ENCODE assay signal across 9 mouse cellular contexts in the genomic region with DNA sequence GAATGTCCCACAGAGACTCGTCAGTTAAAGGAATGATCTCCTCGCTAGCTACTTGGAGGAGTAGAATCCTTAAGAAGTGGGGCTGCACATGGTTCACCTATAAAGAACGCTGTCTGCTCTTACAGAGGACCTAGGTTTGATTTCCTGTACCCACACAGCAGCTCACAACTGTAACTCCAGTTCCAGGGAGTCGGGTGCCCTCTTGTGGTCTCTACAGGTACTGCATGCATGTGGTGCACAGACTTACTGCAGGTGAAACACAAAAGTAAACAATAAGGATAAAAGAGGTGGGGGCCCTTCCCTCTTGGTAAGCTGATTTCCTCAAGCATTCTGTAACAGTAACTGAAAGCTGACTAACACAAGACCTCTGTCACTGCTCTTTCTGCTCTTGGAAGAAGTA.
DNase-seq lines count a peak whose midpoint lies in the region; ATAC-seq and TF ChIP-seq lines count a peak whose summit lies in the region.
"Had no signal": no experiment of that assay in that cellular context is flagged by ENCODE, and none has a peak within 500 bp of the region (broad histone marks: within the 10 kb centered on the region; RNA-seq: fewer than 3 reads in every experiment).

No protein-coding gene starts in this region.

- no peak overlapping the region for H3K9ac ChIP-seq in forebrain, postnatal 0 days
- no peak overlapping the region for H3K9ac ChIP-seq in forebrain, embryonic 15.5 days (replicated peaks)
- no peak overlapping the region for H3K9ac ChIP-seq in midbrain, embryonic 14.5 days (replicated peaks; ENCODE audit: low read length)
- H3K9ac ChIP-seq in midbrain, embryonic 13.5 days (replicated peaks): no peak overlapping the region
- H3K9ac ChIP-seq: hindbrain, embryonic 15.5 days had no signal

- no peak overlapping the region for H3K4me3 ChIP-seq in forebrain, postnatal 0 days (ENCODE audit: low read depth, low read length)
- H3K4me3 ChIP-seq in forebrain, embryonic 15.5 days: no peak overlapping the region
- H3K4me3 ChIP-seq in midbrain, embryonic 14.5 days (replicated peaks; ENCODE audit: low read depth, low read length): no peak overlapping the region
- no peak overlapping the region for H3K4me3 ChIP-seq in midbrain, embryonic 13.5 days (replicated peaks)
- H3K4me3 ChIP-seq in spleen, adult 2 months (ENCODE audit: extremely low read depth, insufficient read depth, insufficient read length): no peak overlapping the region
- H3K4me3 ChIP-seq: hindbrain, embryonic 15.5 days had no signal

- H3K27me3 ChIP-seq in forebrain, postnatal 0 days (ENCODE audit: insufficient read depth, low read length): no peaks in the 10 kb centered on the region
- H3K27me3 ChIP-seq in forebrain, embryonic 15.5 days: no peaks in the 10 kb centered on the region
- H3K27me3 ChIP-seq in midbrain, embryonic 14.5 days (ENCODE audit: control insufficient read depth, insufficient read depth, low read length): no peaks in the 10 kb centered on the region
- H3K27me3 ChIP-seq in midbrain, embryonic 13.5 days: peaks cover 9% of the 10 kb centered on the region
- no peaks in the 10 kb centered on the region for H3K27me3 ChIP-seq in spleen, adult 2 months (ENCODE audit: control insufficient read depth, insufficient read depth, low read length)
- H3K27me3 ChIP-seq: hindbrain, embryonic 15.5 days had no signal

- peak; percentile 78 for TF ChIP-seq CTCF in forebrain, postnatal 0 days (IDR thresholded peaks at IDR 0.05; ENCODE audit: low read depth)
- TF ChIP-seq CTCF in spleen, adult 2 months (IDR thresholded peaks at IDR 0.05; ENCODE audit: extremely low read depth, insufficient read depth, insufficient read length, insufficient replicate concordance): peak; percentile 6; the same call in 1 of the 2 replicates

- TF ChIP-seq POLR2A in spleen, adult 2 months (IDR thresholded peaks at IDR 0.05; ENCODE audit: low read depth, low read length): no peak

- H3K4me2 ChIP-seq in forebrain, postnatal 0 days (ENCODE audit: low read depth): no peak overlapping the region
- no peak overlapping the region for H3K4me2 ChIP-seq in forebrain, embryonic 15.5 days (replicated peaks)
- H3K4me2 ChIP-seq in midbrain, embryonic 14.5 days (ENCODE audit: low read length): no peak overlapping the region
- no peak overlapping the region for H3K4me2 ChIP-seq in midbrain, embryonic 13.5 days (replicated peaks)
- H3K4me2 ChIP-seq: hindbrain, embryonic 15.5 days had no signal

- H3K4me1 ChIP-seq in forebrain, postnatal 0 days (ENCODE audit: insufficient read depth): no peaks in the 10 kb centered on the region
- peaks cover 13% of the 10 kb centered on the region for H3K4me1 ChIP-seq in forebrain, embryonic 15.5 days
- H3K4me1 ChIP-seq in midbrain, embryonic 14.5 days (ENCODE audit: control insufficient read depth, insufficient read depth, low read length): no peaks in the 10 kb centered on the region
- peaks cover 10% of the 10 kb centered on the region; the same call in 1 of the 2 replicates for H3K4me1 ChIP-seq in midbrain, embryonic 13.5 days (replicated peaks)
- H3K4me1 ChIP-seq in spleen, adult 2 months (ENCODE audit: control insufficient read depth, insufficient read depth, insufficient read length): no peaks in the 10 kb centered on the region

- H3K27ac ChIP-seq in forebrain, postnatal 0 days (ENCODE audit: low read depth, low read length): no peak overlapping the region
- no peak overlapping the region for H3K27ac ChIP-seq in forebrain, embryonic 15.5 days (replicated peaks)
- H3K27ac ChIP-seq in midbrain, embryonic 14.5 days (replicated peaks; ENCODE audit: low read depth, low read length): no peak overlapping the region
- no peak overlapping the region for H3K27ac ChIP-seq in midbrain, embryonic 13.5 days
- H3K27ac ChIP-seq in spleen, adult 2 months (ENCODE audit: insufficient read depth, low read length): no peak overlapping the region
- H3K27ac ChIP-seq: hindbrain, embryonic 15.5 days had no signal

- no peak for DNase-seq in forebrain, postnatal 0 days
- peak; percentile 47 for DNase-seq in midbrain, embryonic 14.5 days
- peak; percentile 60 for DNase-seq in embryo, embryonic 9.5 days (ENCODE audit: extremely low spot score)
- DNase-seq in spleen, adult 2 months (ENCODE audit: low read depth in 1 of 2, low spot score in 2 of 2): peak in 1 of 2 experiments; percentile 7
- DNase-seq in cerebellum, postnatal 36 days: no peak

- no peak for ATAC-seq in forebrain, postnatal 0 days
- ATAC-seq in forebrain, embryonic 15.5 days (replicated peaks): no peak
- ATAC-seq in midbrain, embryonic 14.5 days (ENCODE audit: low FRiP score, low TSS enrichment): no peak
- ATAC-seq in midbrain, embryonic 13.5 days: no peak
- no peak for ATAC-seq in frontal cortex, adult (ENCODE audit: low TSS enrichment)

- H3K9me3 ChIP-seq in forebrain, postnatal 0 days (ENCODE audit: low read length): no peaks in the 10 kb centered on the region
- no peaks in the 10 kb centered on the region for H3K9me3 ChIP-seq in forebrain, embryonic 15.5 days
- H3K9me3 ChIP-seq in midbrain, embryonic 14.5 days (ENCODE audit: control insufficient read depth, low read length): no peaks in the 10 kb centered on the region
- no peaks in the 10 kb centered on the region for H3K9me3 ChIP-seq in midbrain, embryonic 13.5 days
- H3K9me3 ChIP-seq: hindbrain, embryonic 15.5 days had no signal

- 77% methylated on average over 4 of the region's 4 CpGs for WGBS in forebrain, postnatal 0 days
- 79% methylated on average over 4 of the region's 4 CpGs for WGBS in forebrain, embryonic 15.5 days
- 77% methylated on average over 4 of the region's 4 CpGs for WGBS in midbrain, embryonic 14.5 days
- WGBS in midbrain, embryonic 13.5 days: 70% methylated on average over 4 of the region's 4 CpGs
- WGBS in spleen, adult 2 months: 87% methylated on average over 4 of the region's 4 CpGs

- no peaks in the 10 kb centered on the region for H3K36me3 ChIP-seq in forebrain, postnatal 0 days (ENCODE audit: insufficient read depth)
- no peaks in the 10 kb centered on the region for H3K36me3 ChIP-seq in forebrain, embryonic 15.5 days
- no peaks in the 10 kb centered on the region for H3K36me3 ChIP-seq in midbrain, embryonic 14.5 days (ENCODE audit: control insufficient read depth, insufficient read depth, low read length)
- no peaks in the 10 kb centered on the region for H3K36me3 ChIP-seq in midbrain, embryonic 13.5 days
- peaks cover 8% of the 10 kb centered on the region for H3K36me3 ChIP-seq in spleen, adult 2 months (ENCODE audit: control insufficient read depth, insufficient read depth, low read length)
- H3K36me3 ChIP-seq: hindbrain, embryonic 15.5 days had no signal

Comparison
In these comparisons a context has a peak if more than half of its experiments do, and no peak if none do; other contexts are left out.
1. DNase-seq: peak in midbrain, embryonic 14.5 days (single experiment) and embryo, embryonic 9.5 days (single experiment); none in forebrain, postnatal 0 days (single experiment) and cerebellum, postnatal 36 days (0 of 2).